Mouse (Mus musculus) spleen, adult 2 months (tissue): ENCODE results near the gene Tmem245. TPM values are rescaled to one million over a fixed set of nuclear protein-coding genes. Genes with fewer than 3 reads are reported as not detected.

Experiments
- DNase-seq, 2 experiments: peaks; one replicate each; pipeline versions ENCODE4 v3.0.0 to v3.0.0-alpha.2; 2012 to 2021; ENCODE audit warnings: low spot score in 2 of 2, low read depth in 1 of 2
- H3K27ac ChIP-seq: fragments of 200-500 bp; 2 replicates; pipeline ENCODE4 v1.5.1; 2012; ENCODE audit warnings: low read length, inconsistent platforms; ENCODE audit not compliant: insufficient read depth
- H3K27me3 ChIP-seq: fragments of 200-500 bp; 2 replicates; pipeline ENCODE4 v1.6.1; 2012; ENCODE audit warnings: mild to moderate bottlenecking, moderate library complexity, low read length, inconsistent platforms; ENCODE audit not compliant: control insufficient read depth, insufficient read depth
- H3K36me3 ChIP-seq: fragments of 200-500 bp; 2 replicates; pipeline ENCODE4 v1.6.1; 2012; ENCODE audit warnings: mild to moderate bottlenecking, low read length, inconsistent platforms; ENCODE audit not compliant: control insufficient read depth, insufficient read depth
- H3K4me1 ChIP-seq: fragments of 200-500 bp; 2 replicates; pipeline ENCODE4 v1.6.1; 2011; ENCODE audit warnings: inconsistent platforms; ENCODE audit not compliant: control insufficient read depth, insufficient read depth, insufficient read length
- H3K4me3 ChIP-seq: fragments of 200-500 bp; 2 replicates; pipeline ENCODE4 v1.5.1; 2011; ENCODE audit warnings: mild to moderate bottlenecking, inconsistent platforms; ENCODE audit not compliant: insufficient read depth, insufficient read length; ENCODE audit errors: extremely low read depth
- CTCF ChIP-seq: fragments of 200-500 bp; IDR thresholded peaks from 2 replicates; pipeline ENCODE4 v1.5.1; 2011; ENCODE audit warnings: mild to moderate bottlenecking, inconsistent platforms; ENCODE audit not compliant: insufficient read depth, insufficient read length, insufficient replicate concordance; ENCODE audit errors: extremely low read depth
- POLR2A ChIP-seq: fragments of 200-500 bp; IDR thresholded peaks from 2 replicates; pipeline ENCODE4 v1.6.1; 2011; ENCODE audit warnings: low read depth, low read length, inconsistent platforms
- WGBS: fragments of 180-500 bp; shearing (Covaris S2); methylation state at CpG from one replicate; pipeline ENCODE4 v1.1.7; 2018; 5-methylcytosine and 5-hydroxymethylcytosine counted together
- polyA plus RNA-seq: library from polyadenylated mRNA; depleted of rRNA; stranded (reverse); fragments of >200 nt; gene quantifications from 2 replicates; pipeline ENCODE4 v1.2.3, GENCODE M21; 2012; rRNA removed

Tmem245 gene
- polyA plus RNA-seq, result 9.0 and 9.4 TPM in 2 replicates

- DNase-seq, result peak; percentile 87 to 93
- peak within 1 kb of the TSS; percentile 76 for H3K27ac ChIP-seq
Measured at GRCm38 (mm10) chr4:56946641-56947640, at the start of gene Tmem245. TSS of gene Tmem245 (minus strand) at chr4:56947437.

DNA sequence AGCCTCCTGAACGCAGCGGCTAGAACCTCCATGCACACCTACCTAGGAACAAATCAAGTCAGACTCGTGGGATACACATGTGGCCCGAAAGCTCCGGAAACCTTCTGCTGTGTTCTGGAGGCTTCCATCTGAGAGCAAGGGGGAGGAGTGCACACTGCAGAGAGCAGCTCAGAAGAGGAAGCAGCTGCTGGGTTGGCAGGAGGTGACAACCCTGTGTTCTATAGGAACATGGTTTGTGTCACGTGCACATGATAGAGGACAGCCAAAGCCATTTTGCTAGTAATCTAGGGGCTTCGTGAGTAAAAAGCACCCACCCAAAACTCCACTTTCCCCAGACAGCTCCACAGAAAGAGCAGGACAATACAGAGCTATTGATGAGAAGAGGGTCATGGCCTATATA is 46.1 kb upstream of the Tmem245 start:
- Histone ChIP-seq H3K36me3 (no peaks in the 10 kb centered on the region), H3K27me3 (peaks cover 11% of the 10 kb centered on the region), H3K4me1 (peaks cover 4% of the 10 kb centered on the region; the same call in 1 of the 2 replicates), H3K4me3 (no peak overlapping the region), H3K27ac (no peak overlapping the region)
- WGBS, result 8% methylated on average over 7 of the region's 7 CpGs
- no peak for TF ChIP-seq CTCF
- no peak for TF ChIP-seq POLR2A
- no peak for DNase-seq

More at GRCm38 (mm10) chr4:56946641-56947640, at the start of gene Tmem245:
- no peaks in the 10 kb centered on the region for H3K27me3 ChIP-seq
- H3K36me3 ChIP-seq, result no peaks in the 10 kb centered on the region
- peak within 1 kb of the TSS; percentile 93 for H3K4me3 ChIP-seq
- TF ChIP-seq CTCF (no peak), POLR2A (peak; percentile 47)
- WGBS, result 1% methylated on average over 107 of the region's 107 CpGs
- peaks cover 8% of the 10 kb centered on the region for H3K4me1 ChIP-seq

GRCm38 (mm10) chr4:56991951-56992350 is 44.7 kb upstream of the Tmem245 start:
- DNase-seq, result no peak
- WGBS, result 86% methylated on average over 2 of the region's 2 CpGs
- TF ChIP-seq CTCF (no peak), POLR2A (no peak)
- Histone ChIP-seq H3K4me3 (no peak overlapping the region), H3K27ac (no peak overlapping the region), H3K27me3 (peaks cover 11% of the 10 kb centered on the region), H3K4me1 (peaks cover 4% of the 10 kb centered on the region; the same call in 1 of the 2 replicates), H3K36me3 (no peaks in the 10 kb centered on the region)

GRCm38 (mm10) chr4:56990215-56990584 is 43.0 kb upstream of the Tmem245 start, which contains the start of gene Frrs1l:
TSS of gene Frrs1l (minus strand) at chr4:56990391.
- 3% methylated on average over 43 of the region's 44 CpGs for WGBS
- Histone ChIP-seq H3K36me3 (no peaks in the 10 kb centered on the region), H3K4me1 (peaks cover 4% of the 10 kb centered on the region; the same call in 1 of the 2 replicates), H3K27me3 (peaks cover 11% of the 10 kb centered on the region), H3K27ac (no peak within 1 kb of the TSS), H3K4me3 (no peak within 1 kb of the TSS)
- TF ChIP-seq POLR2A (no peak), CTCF (no peak)
- DNase-seq, result no peak

DNA sequence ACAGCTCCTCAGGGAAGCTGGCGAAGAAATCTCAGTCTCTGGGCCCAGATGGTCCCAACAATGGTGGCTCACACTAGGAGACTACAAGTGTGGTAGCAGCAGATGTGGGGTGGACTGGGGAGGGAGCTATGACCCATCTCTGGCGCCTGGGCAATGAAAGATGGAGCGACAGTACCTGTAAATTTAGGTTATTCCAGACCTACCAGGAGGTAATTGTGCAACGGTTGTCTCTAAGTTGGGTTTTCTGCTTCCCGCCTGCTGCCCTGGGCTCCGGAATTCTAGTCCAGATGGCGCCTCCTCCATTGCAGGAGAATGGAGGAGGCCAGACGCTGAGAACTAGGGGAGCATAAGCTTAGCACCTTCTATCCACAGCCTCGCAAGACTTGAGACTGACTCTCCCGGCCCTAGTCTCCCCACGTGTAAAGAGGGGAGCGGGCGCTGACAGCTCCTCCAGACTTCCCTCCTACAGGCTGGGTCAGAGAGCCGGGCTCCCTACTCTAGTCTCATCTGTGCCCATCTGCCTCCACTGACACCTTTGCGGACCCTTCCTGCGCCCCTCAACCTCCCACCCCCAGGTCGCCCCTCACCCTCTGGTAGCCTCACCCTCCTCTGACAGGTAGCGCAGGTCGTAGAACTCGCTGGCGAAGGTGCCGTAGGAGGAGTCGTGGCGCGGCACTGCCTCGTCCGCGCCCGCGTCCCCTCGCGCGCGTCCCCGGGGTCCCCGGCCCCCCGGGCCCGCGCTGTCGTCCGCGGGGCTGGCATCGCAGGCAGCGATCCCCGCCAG is 42.4 kb upstream of the Tmem245 start:
- peaks cover 4% of the 10 kb centered on the region; the same call in 1 of the 2 replicates for H3K4me1 ChIP-seq
- H3K27me3 ChIP-seq, result peaks cover 11% of the 10 kb centered on the region
- no peak for DNase-seq
- H3K27ac ChIP-seq, result no peak overlapping the region
- WGBS, result 20% methylated on average over 45 of the region's 45 CpGs
- no peaks in the 10 kb centered on the region for H3K36me3 ChIP-seq
- no peak overlapping the region for H3K4me3 ChIP-seq
- no peak for TF ChIP-seq CTCF

DNA sequence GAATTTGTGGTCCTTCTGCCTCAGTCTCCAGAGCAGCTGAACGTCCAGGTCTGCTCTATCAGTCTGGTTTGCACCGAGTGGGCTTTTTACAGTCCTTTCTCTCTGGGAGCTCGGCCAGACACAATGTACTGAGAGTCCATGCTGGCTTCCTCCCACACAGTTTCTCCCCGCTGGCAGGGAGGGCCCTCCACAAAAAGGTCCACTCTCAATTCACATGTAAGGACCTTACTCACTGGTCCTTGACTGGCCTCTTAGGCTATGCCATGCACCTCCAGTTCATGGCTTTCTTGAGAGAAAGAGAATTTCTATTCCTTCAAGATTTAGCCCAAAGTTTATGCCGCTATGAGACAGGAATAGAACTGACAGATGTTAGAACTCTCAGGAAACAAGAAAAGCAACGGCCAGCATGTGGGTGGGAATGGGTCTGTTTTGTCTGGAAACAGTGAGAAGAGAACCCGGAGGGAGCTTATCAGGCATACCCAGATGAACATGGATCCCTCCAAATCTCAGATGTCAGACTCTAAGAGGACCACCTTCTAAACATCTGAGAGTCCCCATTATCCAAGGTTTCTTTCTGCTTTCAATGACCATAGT is 18.4 kb upstream of the Tmem245 start:
- no peak for DNase-seq
- H3K27ac ChIP-seq, result no peak overlapping the region
- H3K27me3 ChIP-seq, result no peaks in the 10 kb centered on the region
- H3K4me1 ChIP-seq, result no peaks in the 10 kb centered on the region
- 57% methylated on average over 7 of the region's 7 CpGs for WGBS
- no peaks in the 10 kb centered on the region for H3K36me3 ChIP-seq
- H3K4me3 ChIP-seq, result no peak overlapping the region
- TF ChIP-seq CTCF, result no peak
- TF ChIP-seq POLR2A, result no peak
